Mouse (Mus musculus): Measurements from ENCODE around the gene Car14.

DNA sequence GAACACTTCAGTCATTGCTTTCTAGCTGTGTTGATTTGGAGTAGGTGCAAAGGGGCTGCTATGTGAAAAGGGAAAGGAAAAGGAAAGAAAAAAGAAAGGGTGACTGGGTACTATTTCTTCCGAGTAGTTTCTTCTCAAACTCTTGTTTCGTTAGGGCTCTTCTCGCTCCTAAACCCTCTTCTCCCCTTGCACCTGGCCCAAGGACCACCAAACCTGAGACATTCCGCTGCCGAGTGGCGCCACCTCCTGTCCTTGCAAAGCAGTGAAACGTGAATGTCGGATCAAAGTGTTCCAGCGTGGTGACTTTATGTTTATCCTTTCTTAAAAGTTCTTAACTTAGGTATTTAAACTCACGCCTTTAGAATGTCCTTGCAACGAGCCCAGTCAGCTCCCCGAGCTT lies 2.4 kb upstream of the Car14 start:
- TF ChIP-seq EP300 (IDR thresholded peaks at IDR 0.05; ENCODE audit: insufficient read depth, low read depth, low read length), result no peak
- peak; percentile 95 for TF ChIP-seq CTCF (IDR thresholded peaks at IDR 0.05; ENCODE audit: low read depth, low read length)
- TF ChIP-seq POLR2A (IDR thresholded peaks at IDR 0.05; ENCODE audit: insufficient read depth, low read length), result no peak
